Mouse (Mus musculus) ES-Bruce4 (cell line): ENCODE measurements around the gene Dpm3. TPM values are rescaled to one million over a fixed set of nuclear protein-coding genes. Genes with fewer than 3 reads are reported as not detected.

ENCODE experiments used
- H3K27ac ChIP-seq: 2 replicates; pipeline ENCODE4 v1.5.1; 2012; ENCODE audit warnings: low read length, inconsistent platforms; ENCODE audit not compliant: insufficient read depth
- H3K27me3 ChIP-seq: 2 replicates; pipeline ENCODE4 v1.6.1; 2012; ENCODE audit warnings: mild to moderate bottlenecking, low read length, inconsistent platforms; ENCODE audit not compliant: control insufficient read depth, poor library complexity, insufficient read depth, severe bottlenecking
- H3K36me3 ChIP-seq: 2 replicates; pipeline ENCODE4 v1.6.1; 2012; ENCODE audit warnings: inconsistent platforms, mild to moderate bottlenecking, low read length, moderate library complexity; ENCODE audit not compliant: control insufficient read depth, poor library complexity, insufficient read depth, severe bottlenecking
- H3K4me1 ChIP-seq: one replicate; pipeline ENCODE4 v1.8.1; 2011; ENCODE audit warnings: low read length; ENCODE audit not compliant: control insufficient read depth, insufficient read depth
- H3K4me3 ChIP-seq: 2 replicates; pipeline ENCODE4 v1.5.1; 2011; ENCODE audit warnings: low read depth, mild to moderate bottlenecking, low read length
- H3K9ac ChIP-seq: 2 replicates; pipeline ENCODE4 v1.6.1; 2012; ENCODE audit warnings: low read depth, mild to moderate bottlenecking, inconsistent platforms; ENCODE audit not compliant: poor library complexity, severe bottlenecking
- H3K9me3 ChIP-seq: replicated peaks from 2 replicates; pipeline ENCODE4 v1.6.1; 2012; ENCODE audit warnings: mild to moderate bottlenecking, low read length, inconsistent platforms; ENCODE audit not compliant: control insufficient read depth, poor library complexity, insufficient read depth, severe bottlenecking
- CTCF ChIP-seq: IDR thresholded peaks from one replicate; pipeline ENCODE4 v1.8.1; 2011; ENCODE audit warnings: low read depth, low read length
- EP300 ChIP-seq: IDR thresholded peaks from 2 replicates; pipeline ENCODE4 v1.6.1; 2011; ENCODE audit warnings: low read depth, low read length; ENCODE audit not compliant: insufficient read depth
- POLR2A ChIP-seq: IDR thresholded peaks from one replicate; pipeline ENCODE4 v1.8.1; 2011; ENCODE audit warnings: low read length; ENCODE audit not compliant: insufficient read depth
- polyA plus RNA-seq: library from polyadenylated mRNA; stranded (reverse); fragments of >200 nt; gene quantifications from 2 replicates; pipeline ENCODE4 v1.2.4, GENCODE M21; 2011; ENCODE audit warnings: low read depth; ENCODE audit not compliant: missing spikeins, insufficient read depth, insufficient read length

Dpm3 gene
- polyA plus RNA-seq, 1 experiment, result 36.7 TPM

GRCm38 (mm10) chr3:89288503-89288928 lies 29.4 kb downstream of the Dpm3 start:
- no peaks in the 10 kb centered on the region for H3K27me3 ChIP-seq
- H3K9me3 ChIP-seq, result no peaks in the 10 kb centered on the region
- H3K4me1 ChIP-seq, result peaks cover 2% of the 10 kb centered on the region
- no peak for TF ChIP-seq POLR2A
- no peak for TF ChIP-seq EP300
- TF ChIP-seq CTCF, result no peak
- no peak overlapping the region for H3K4me3 ChIP-seq
- H3K9ac ChIP-seq, result no peak overlapping the region
- no peak overlapping the region for H3K27ac ChIP-seq
- no peaks in the 10 kb centered on the region for H3K36me3 ChIP-seq

DNA sequence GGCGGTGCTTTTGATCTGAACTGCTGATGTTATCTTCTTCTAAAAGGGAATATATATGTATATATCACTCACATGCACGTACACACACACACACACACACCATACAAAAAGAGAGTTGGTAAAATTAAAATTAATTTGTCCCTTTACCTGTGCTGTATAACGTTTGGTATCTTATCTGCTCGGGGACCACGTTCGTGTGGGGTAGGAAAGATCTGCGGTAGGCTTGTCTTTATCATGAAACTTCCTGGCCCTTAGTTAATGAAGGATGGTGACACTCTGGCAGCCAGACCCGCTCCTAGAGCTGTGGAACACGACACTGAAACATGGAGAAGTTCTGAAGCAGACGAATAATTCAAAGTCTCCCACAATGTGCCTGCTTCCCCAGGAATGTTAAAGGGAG lies 32.7 kb downstream of the Dpm3 start:
- Histone ChIP-seq H3K9ac (no peak overlapping the region), H3K4me1 (no peaks in the 10 kb centered on the region), H3K4me3 (no peak overlapping the region), H3K36me3 (no peaks in the 10 kb centered on the region), H3K27ac (no peak overlapping the region), H3K27me3 (no peaks in the 10 kb centered on the region), H3K9me3 (no peaks in the 10 kb centered on the region)
- TF ChIP-seq EP300 (no peak), CTCF (no peak), POLR2A (no peak)

GRCm38 (mm10) chr3:89292303-89292702 lies 33.1 kb downstream of the Dpm3 start:
- H3K27ac ChIP-seq, result no peak overlapping the region
- H3K27me3 ChIP-seq, result no peaks in the 10 kb centered on the region
- H3K36me3 ChIP-seq, result no peaks in the 10 kb centered on the region
- no peaks in the 10 kb centered on the region for H3K9me3 ChIP-seq
- H3K4me1 ChIP-seq, result no peaks in the 10 kb centered on the region
- no peak for TF ChIP-seq EP300
- TF ChIP-seq POLR2A, result no peak
- TF ChIP-seq CTCF, result no peak
- no peak overlapping the region for H3K4me3 ChIP-seq
- no peak overlapping the region for H3K9ac ChIP-seq

DNA sequence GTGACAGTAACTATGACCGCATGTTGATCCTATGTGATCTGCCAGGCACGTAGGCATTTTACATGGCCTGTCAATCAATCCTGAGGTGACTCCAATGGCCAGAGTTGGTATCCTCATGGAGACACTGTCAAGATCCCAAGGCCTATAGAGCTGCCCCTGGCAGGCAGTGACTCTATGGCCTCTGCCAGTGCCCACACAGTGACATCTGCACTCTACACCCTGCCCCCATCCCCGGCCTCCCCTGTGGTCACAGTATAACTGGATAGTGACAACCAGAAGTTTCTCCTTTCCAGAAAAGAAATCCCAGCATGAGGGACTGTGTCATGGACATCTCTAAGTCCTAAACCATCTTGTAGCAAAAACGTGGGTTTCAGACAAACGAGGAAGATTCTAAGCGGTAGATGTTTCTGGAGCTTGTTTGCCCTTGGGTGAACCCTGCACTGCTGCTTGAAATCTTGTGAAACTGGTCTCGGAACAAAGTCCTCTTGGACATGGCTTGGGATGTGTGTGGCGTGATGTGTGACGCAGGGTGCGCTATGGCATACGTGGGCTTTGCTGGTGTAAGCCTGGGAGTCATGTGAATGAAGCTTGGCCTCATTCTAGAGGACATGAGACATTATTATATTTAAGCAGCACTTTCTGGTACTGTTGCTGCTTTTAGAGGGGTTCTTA lies 34.2 kb downstream of the Dpm3 start:
- H3K27me3 ChIP-seq, result no peaks in the 10 kb centered on the region
- H3K36me3 ChIP-seq, result no peaks in the 10 kb centered on the region
- TF ChIP-seq CTCF (no peak), POLR2A (no peak), EP300 (no peak)
- H3K9ac ChIP-seq, result no peak overlapping the region
- no peak overlapping the region for H3K4me3 ChIP-seq
- no peaks in the 10 kb centered on the region for H3K4me1 ChIP-seq
- no peaks in the 10 kb centered on the region for H3K9me3 ChIP-seq
- no peak overlapping the region for H3K27ac ChIP-seq

DNA sequence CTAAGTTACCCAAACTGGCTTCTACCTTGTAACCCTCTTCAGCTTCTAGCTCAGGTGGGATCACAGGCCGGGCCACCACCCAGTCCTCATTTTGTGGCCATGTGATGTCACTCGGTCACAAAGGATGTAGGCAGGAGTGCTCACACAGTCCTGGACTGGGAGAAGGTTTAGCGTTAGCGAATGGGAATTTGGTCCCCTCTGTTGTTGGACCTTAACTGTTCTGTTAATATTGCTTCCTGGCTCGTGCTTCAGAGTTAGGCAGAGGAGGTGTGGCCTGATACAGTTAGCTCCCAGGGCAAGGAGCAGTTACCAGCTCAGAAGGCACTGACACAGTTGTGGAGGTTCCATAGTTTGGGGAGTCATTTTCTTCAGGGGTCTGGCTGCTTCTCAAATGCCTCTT lies 35.0 kb downstream of the Dpm3 start:
- H3K27ac ChIP-seq, result no peak overlapping the region
- no peaks in the 10 kb centered on the region for H3K27me3 ChIP-seq
- no peaks in the 10 kb centered on the region for H3K36me3 ChIP-seq
- TF ChIP-seq EP300 (no peak), CTCF (no peak), POLR2A (no peak)
- no peak overlapping the region for H3K9ac ChIP-seq
- no peaks in the 10 kb centered on the region for H3K9me3 ChIP-seq
- H3K4me1 ChIP-seq, result no peaks in the 10 kb centered on the region
- no peak overlapping the region for H3K4me3 ChIP-seq

- no peaks in the 10 kb centered on the region for H3K4me1 ChIP-seq
- no peak overlapping the region for H3K4me3 ChIP-seq
- no peak for TF ChIP-seq EP300
- TF ChIP-seq POLR2A, result no peak
- no peaks in the 10 kb centered on the region for H3K27me3 ChIP-seq
- H3K9ac ChIP-seq, result no peak overlapping the region
- H3K27ac ChIP-seq, result no peak overlapping the region
- H3K36me3 ChIP-seq, result no peaks in the 10 kb centered on the region
- H3K9me3 ChIP-seq, result no peaks in the 10 kb centered on the region
Observed at GRCm38 (mm10) chr3:89295685-89296230, 36.6 kb downstream of the Dpm3 start.
